Mouse (Mus musculus) c-Kit-positive CD71-positive TER-119-positive erythroid progenitor cells, embryonic 14.5 days (primary cell): ENCODE results near the gene Smim14.
A peak's percentile ranks its signal among the peaks of the same experiment; 100 is the strongest.

Experiments used
- DNase-seq: peaks from one replicate; pipeline ENCODE4 v3.0.0-alpha.2; 2013; ENCODE audit warnings: low spot score

Gene Smim14

GRCm38 (mm10) chr5:65459454-65459853, 77.5 kb downstream of the Smim14 start:
- no peak for DNase-seq

- DNase-seq: no peak
These were observed 79.1 kb downstream of the Smim14 start for GRCm38 (mm10) chr5:65457846-65458245.

- DNase-seq: no peak
These were observed 79.7 kb downstream of the Smim14 start for GRCm38 (mm10) chr5:65457086-65457827.

- no peak for DNase-seq
These were observed 82.2 kb downstream of the Smim14 start for GRCm38 (mm10) chr5:65454771-65455170.

- DNase-seq: no peak
These were observed 88.0 kb downstream of the Smim14 start for GRCm38 (mm10) chr5:65448941-65449340.

GRCm38 (mm10) chr5:65447826-65448225, 89.2 kb downstream of the Smim14 start:
- no peak for DNase-seq

- DNase-seq: no peak
These were observed 90.2 kb downstream of the Smim14 start for GRCm38 (mm10) chr5:65446756-65447155.

- no peak for DNase-seq
These were observed 92.0 kb downstream of the Smim14 start for GRCm38 (mm10) chr5:65444981-65445380.

- no peak for DNase-seq
These were observed 98.9 kb downstream of the Smim14 start for GRCm38 (mm10) chr5:65438041-65438440.

GRCm38 (mm10) chr5:65435806-65436561, 101.0 kb downstream of the Smim14 start, which contains the start of gene Ugdh:
Gene Ugdh, minus strand, starts transcription at chr5:65435949.
- DNase-seq: peak; percentile 95

- no peak for DNase-seq
These were observed 101.6 kb downstream of the Smim14 start for GRCm38 (mm10) chr5:65435363-65435805.

GRCm38 (mm10) chr5:65434471-65435362, 102.3 kb downstream of the Smim14 start:
- DNase-seq: no peak

- DNase-seq: no peak
These were observed 107.5 kb downstream of the Smim14 start for GRCm38 (mm10) chr5:65429441-65429840.

- DNase-seq: no peak
These were observed 108.7 kb downstream of the Smim14 start for GRCm38 (mm10) chr5:65428321-65428720.

GRCm38 (mm10) chr5:65425251-65425650, 111.7 kb downstream of the Smim14 start:
- DNase-seq: no peak

GRCm38 (mm10) chr5:65424215-65424614, 112.8 kb downstream of the Smim14 start:
- DNase-seq: no peak

- DNase-seq: no peak
These were observed 114.2 kb downstream of the Smim14 start for GRCm38 (mm10) chr5:65422803-65423202.

- DNase-seq: peak; percentile 40
These were observed 116.2 kb downstream of the Smim14 start for GRCm38 (mm10) chr5:65420822-65421221.

- DNase-seq: no peak
These were observed 117.8 kb downstream of the Smim14 start for GRCm38 (mm10) chr5:65419136-65419535.

- DNase-seq: peak; percentile 81
These were observed 121.1 kb downstream of the Smim14 start for GRCm38 (mm10) chr5:65415653-65416458.

GRCm38 (mm10) chr5:65407989-65408388, 129.0 kb downstream of the Smim14 start:
- no peak for DNase-seq
